Mouse (Mus musculus) hindbrain, embryonic 12.5 days (tissue): Measurements from ENCODE around the gene Igf1r. TPM values are rescaled to one million over a fixed set of nuclear protein-coding genes. Genes with fewer than 3 reads are reported as not detected.

Source experiments
- ATAC-seq: fragments of 200-750 bp; cut with Nextera tagmentation; 2 replicates; pipeline ENCODE4 v1.8.0; 2017; ENCODE audit warnings: moderate TSS enrichment; ENCODE audit not compliant: low FRiP score
- H3K27ac ChIP-seq: fragments of 300-500 bp; sonication (generic); 2 replicates; pipeline ENCODE4 v1.5.1; 2016; ENCODE audit warnings: mild to moderate bottlenecking
- H3K27me3 ChIP-seq: fragments of 300-500 bp; sonication (generic); 2 replicates; pipeline ENCODE4 v1.6.1; 2016; ENCODE audit warnings: mild to moderate bottlenecking
- H3K36me3 ChIP-seq: fragments of 300-500 bp; sonication (generic); 2 replicates; pipeline ENCODE4 v1.6.1; 2016; ENCODE audit warnings: mild to moderate bottlenecking
- H3K4me1 ChIP-seq: fragments of 300-500 bp; sonication (generic); 2 replicates; pipeline ENCODE4 v1.6.1; 2016
- H3K4me2 ChIP-seq: fragments of 300-500 bp; sonication (generic); replicated peaks from 2 replicates; pipeline ENCODE4 v1.6.1; 2016; ENCODE audit warnings: mild to moderate bottlenecking
- H3K4me3 ChIP-seq: fragments of 300-500 bp; sonication (generic); 2 replicates; pipeline ENCODE4 v1.5.1; 2016; ENCODE audit warnings: mild to moderate bottlenecking
- H3K9ac ChIP-seq: fragments of 300-500 bp; sonication (generic); 2 replicates; pipeline ENCODE4 v1.6.1; 2016; ENCODE audit warnings: mild to moderate bottlenecking, moderate library complexity
- H3K9me3 ChIP-seq: fragments of 300-500 bp; sonication (generic); replicated peaks from 2 replicates; pipeline ENCODE4 v1.6.1; 2016; ENCODE audit warnings: mild to moderate bottlenecking
- WGBS: fragments of 180-500 bp; shearing (Covaris S2); methylation state at CpG from one replicate; pipeline ENCODE4 v1.1.7; 2016; 5-methylcytosine and 5-hydroxymethylcytosine counted together
- polyA plus RNA-seq: library from polyadenylated mRNA; unstranded; fragments of >200 nt; fragmentation: Nextera tagmentation; extraction: Ambion mirVana; gene quantifications from 2 replicates; pipeline ENCODE4 v1.2.1, GENCODE M21; 2016

Gene Igf1r
- polyA plus RNA-seq, 1 experiment from 2014 or later: 42.3 TPM

DNA sequence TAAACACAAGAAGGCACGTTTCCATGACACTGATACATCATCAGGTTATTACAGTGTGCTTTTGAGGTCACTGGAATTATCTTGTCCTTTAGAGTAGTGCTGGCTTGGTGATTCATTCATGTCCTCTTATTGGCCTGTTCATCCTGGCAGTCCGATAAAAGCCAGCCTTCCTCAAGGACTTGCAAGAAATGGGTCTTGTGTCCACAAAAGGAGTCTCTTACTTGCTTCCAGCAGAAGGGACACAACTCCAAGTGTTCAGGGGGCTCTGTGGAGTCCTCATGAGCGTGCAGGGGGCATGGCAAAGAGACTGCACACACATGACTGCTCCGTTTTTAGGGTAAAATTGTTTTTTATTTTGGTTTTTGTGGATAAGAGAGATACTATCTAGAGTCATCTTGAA is 83.9 kb downstream of the Igf1r start:
- Histone ChIP-seq H3K36me3 (no peaks in the 10 kb centered on the region), H3K27me3 (no peaks in the 10 kb centered on the region), H3K9me3 (no peaks in the 10 kb centered on the region), H3K27ac (no peak overlapping the region), H3K4me1 (0 out of 2 replicates have a peak, but pooled peaks cover 2% of the 10 kb centered on the region), H3K9ac (no peak overlapping the region), H3K4me3 (no peak overlapping the region), H3K4me2 (no peak overlapping the region)
- WGBS: 90% methylated on average over 4 of the region's 4 CpGs
- ATAC-seq: no peak

DNA sequence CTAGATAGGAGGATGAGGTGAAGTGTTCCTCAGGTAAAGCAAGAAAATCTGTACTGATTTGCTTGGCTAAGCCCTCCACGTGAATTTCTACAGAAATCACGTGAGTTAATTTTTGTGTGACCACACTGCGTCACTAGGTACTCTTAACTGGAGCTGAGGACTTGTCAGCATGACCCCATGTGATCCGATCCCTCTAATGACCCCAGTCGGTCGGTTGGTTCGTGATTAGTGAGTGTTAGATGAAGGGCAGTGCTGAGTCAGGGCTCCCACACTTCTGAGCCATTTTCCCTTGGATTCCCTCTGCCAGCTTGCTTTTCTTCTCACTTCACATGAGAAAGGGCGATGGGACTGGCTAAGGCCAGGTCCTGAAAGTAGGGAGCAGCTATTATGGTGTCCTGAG is 86.2 kb downstream of the Igf1r start:
- no peak overlapping the region for H3K9ac ChIP-seq
- H3K4me1 ChIP-seq: 0 out of 2 replicates have a peak, but pooled peaks cover 2% of the 10 kb centered on the region
- no peak overlapping the region for H3K27ac ChIP-seq
- WGBS: 69% methylated on average over 8 of the region's 8 CpGs
- H3K4me2 ChIP-seq: no peak overlapping the region
- no peaks in the 10 kb centered on the region for H3K9me3 ChIP-seq
- H3K27me3 ChIP-seq: no peaks in the 10 kb centered on the region
- H3K4me3 ChIP-seq: no peak overlapping the region
- H3K36me3 ChIP-seq: no peaks in the 10 kb centered on the region
- ATAC-seq: no peak

GRCm38 (mm10) chr7:68039550-68039949 is 86.9 kb downstream of the Igf1r start:
- no peaks in the 10 kb centered on the region for H3K27me3 ChIP-seq
- no peak overlapping the region for H3K4me3 ChIP-seq
- 76% methylated on average over 2 of the region's 2 CpGs for WGBS
- no peak overlapping the region for H3K4me2 ChIP-seq
- no peaks in the 10 kb centered on the region for H3K9me3 ChIP-seq
- ATAC-seq: no peak
- 0 out of 2 replicates have a peak, but pooled peaks cover 2% of the 10 kb centered on the region for H3K4me1 ChIP-seq
- no peak overlapping the region for H3K9ac ChIP-seq
- H3K27ac ChIP-seq: no peak overlapping the region
- no peaks in the 10 kb centered on the region for H3K36me3 ChIP-seq

DNA sequence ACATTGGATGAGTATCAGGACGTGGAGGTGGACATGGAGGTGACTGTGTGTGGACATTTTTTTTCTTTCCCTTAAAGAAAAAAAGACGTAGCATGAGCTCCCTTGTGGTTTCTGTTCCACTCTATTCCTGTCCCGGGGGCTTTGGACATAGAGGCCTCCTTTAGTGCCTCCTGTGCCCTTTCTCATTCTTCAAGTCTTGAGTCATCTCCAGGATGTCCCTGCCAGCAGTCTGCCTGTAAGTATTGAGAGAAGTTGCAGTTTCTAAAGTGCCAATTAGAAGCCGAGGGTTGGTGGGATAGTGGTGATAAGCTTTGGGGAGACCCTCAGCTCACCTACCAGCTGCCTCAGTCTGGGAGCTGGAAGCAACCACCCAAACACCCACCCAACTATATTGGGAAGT is 92.0 kb downstream of the Igf1r start:
- 77% methylated on average over 4 of the region's 4 CpGs for WGBS

DNA sequence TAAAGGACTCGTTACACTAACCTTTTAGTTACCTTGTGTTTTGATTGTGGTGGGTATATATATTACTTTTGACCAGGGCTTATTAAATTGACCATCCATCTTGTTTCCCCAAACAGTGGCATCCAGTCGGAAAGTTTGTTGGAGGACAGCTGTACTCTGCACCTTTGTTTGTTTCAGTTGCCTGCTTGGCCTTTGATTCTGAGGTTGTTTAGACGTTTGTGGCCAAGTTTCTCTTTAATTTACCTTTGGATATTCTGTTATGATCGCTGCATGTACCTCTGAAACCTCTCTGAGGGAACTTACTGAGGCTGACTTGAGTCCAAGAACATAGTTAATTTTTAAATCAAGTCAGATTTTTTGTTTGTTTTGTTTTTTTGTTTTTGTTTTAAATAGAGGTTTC is 94.5 kb downstream of the Igf1r start:
- Histone ChIP-seq H3K27me3 (no peaks in the 10 kb centered on the region), H3K9me3 (no peaks in the 10 kb centered on the region), H3K4me3 (no peak overlapping the region), H3K36me3 (no peaks in the 10 kb centered on the region), H3K27ac (no peak overlapping the region), H3K9ac (no peak overlapping the region), H3K4me2 (no peak overlapping the region), H3K4me1 (peaks cover 7% of the 10 kb centered on the region)
- WGBS: 85% methylated on average over 4 of the region's 4 CpGs
- ATAC-seq: no peak

More for the DNA sequence above, 92.0 kb downstream of the Igf1r start:
- Histone ChIP-seq H3K9me3 (no peaks in the 10 kb centered on the region), H3K27ac (no peak overlapping the region), H3K27me3 (no peaks in the 10 kb centered on the region), H3K4me1 (peaks cover 7% of the 10 kb centered on the region), H3K9ac (no peak overlapping the region), H3K4me3 (no peak overlapping the region), H3K36me3 (no peaks in the 10 kb centered on the region), H3K4me2 (no peak overlapping the region)
- no peak for ATAC-seq

GRCm38 (mm10) chr7:68048532-68048931 is 95.9 kb downstream of the Igf1r start:
- H3K4me3 ChIP-seq: no peak overlapping the region

GRCm38 (mm10) chr7:68049048-68049447 is 96.4 kb downstream of the Igf1r start:
- Histone ChIP-seq H3K4me3 (no peak overlapping the region), H3K4me1 (peaks cover 14% of the 10 kb centered on the region), H3K27me3 (no peaks in the 10 kb centered on the region), H3K9me3 (no peaks in the 10 kb centered on the region), H3K4me2 (no peak overlapping the region), H3K9ac (no peak overlapping the region), H3K36me3 (no peaks in the 10 kb centered on the region), H3K27ac (no peak overlapping the region)
- WGBS: 83% methylated on average over 7 of the region's 7 CpGs
- no peak for ATAC-seq

More at GRCm38 (mm10) chr7:68048532-68048931, 95.9 kb downstream of the Igf1r start:
- no peaks in the 10 kb centered on the region for H3K9me3 ChIP-seq
- no peaks in the 10 kb centered on the region for H3K36me3 ChIP-seq
- no peak overlapping the region for H3K9ac ChIP-seq
- H3K27me3 ChIP-seq: no peaks in the 10 kb centered on the region
- 93% methylated on average over 4 of the region's 4 CpGs for WGBS
- no peak for ATAC-seq
- no peak overlapping the region for H3K27ac ChIP-seq
- no peak overlapping the region for H3K4me2 ChIP-seq
- peaks cover 9% of the 10 kb centered on the region for H3K4me1 ChIP-seq

- H3K4me2 ChIP-seq: no peak overlapping the region
- H3K27me3 ChIP-seq: no peaks in the 10 kb centered on the region
- 82% methylated on average over 10 of the region's 10 CpGs for WGBS
- H3K4me1 ChIP-seq: peaks cover 21% of the 10 kb centered on the region
- no peak overlapping the region for H3K9ac ChIP-seq
- H3K27ac ChIP-seq: no peak overlapping the region
- no peak overlapping the region for H3K4me3 ChIP-seq
- ATAC-seq: no peak
- H3K9me3 ChIP-seq: no peaks in the 10 kb centered on the region
- no peaks in the 10 kb centered on the region for H3K36me3 ChIP-seq
These were observed 100.5 kb downstream of the Igf1r start for GRCm38 (mm10) chr7:68053002-68053624.

DNA sequence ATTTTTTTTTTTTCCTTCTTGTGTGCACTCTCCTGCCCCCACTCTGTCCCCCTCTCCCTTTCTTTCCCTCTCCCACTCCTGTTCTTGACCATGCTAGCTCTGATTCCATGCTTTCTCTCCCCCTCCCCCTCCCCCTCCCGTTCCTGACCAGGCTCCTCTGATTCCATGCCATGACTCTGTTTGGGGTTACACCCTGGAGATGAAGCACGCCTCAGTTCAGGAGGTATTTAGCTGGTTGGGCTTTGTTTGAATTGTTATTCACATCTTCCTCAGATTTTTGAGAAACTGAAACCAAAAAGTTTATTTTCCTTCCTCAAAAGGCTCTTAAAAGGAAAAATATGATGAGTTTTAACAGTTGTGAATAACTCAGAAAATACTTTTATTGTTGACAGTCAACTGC is 101.9 kb downstream of the Igf1r start:
- WGBS: 73% methylated on average over 2 of the region's 2 CpGs
- H3K27ac ChIP-seq: no peak overlapping the region
- H3K4me3 ChIP-seq: no peak overlapping the region
- H3K9ac ChIP-seq: no peak overlapping the region
- H3K4me2 ChIP-seq: no peak overlapping the region
- no peaks in the 10 kb centered on the region for H3K27me3 ChIP-seq
- H3K4me1 ChIP-seq: peaks cover 14% of the 10 kb centered on the region
- no peaks in the 10 kb centered on the region for H3K36me3 ChIP-seq
- H3K9me3 ChIP-seq: no peaks in the 10 kb centered on the region
- ATAC-seq: no peak

DNA sequence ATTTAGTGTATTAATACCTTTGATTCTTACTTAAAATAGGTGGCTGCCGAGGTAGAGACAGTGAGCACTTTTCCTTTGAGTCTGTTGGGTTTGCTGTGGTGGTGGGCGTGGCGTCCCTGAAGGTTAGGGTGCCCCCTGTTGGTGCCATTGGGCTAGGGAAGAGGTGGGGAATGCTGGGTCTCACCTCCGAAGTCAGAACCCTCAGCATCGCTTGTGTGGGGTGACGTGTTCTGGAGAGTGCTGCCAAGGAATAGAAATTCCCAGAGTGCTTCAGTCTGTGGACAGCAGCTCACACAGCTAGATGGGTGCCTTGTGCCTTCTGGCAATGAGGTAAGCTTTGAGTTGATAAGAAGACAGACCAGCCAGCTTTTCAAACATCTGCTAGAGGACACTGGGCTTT is 102.3 kb downstream of the Igf1r start:
- H3K4me2 ChIP-seq: no peak overlapping the region
- H3K27ac ChIP-seq: no peak overlapping the region
- no peaks in the 10 kb centered on the region for H3K36me3 ChIP-seq
- no peak overlapping the region for H3K4me3 ChIP-seq
- H3K4me1 ChIP-seq: peaks cover 14% of the 10 kb centered on the region
- no peak overlapping the region for H3K9ac ChIP-seq
- H3K27me3 ChIP-seq: no peaks in the 10 kb centered on the region
- no peak for ATAC-seq
- WGBS: 90% methylated on average over 6 of the region's 6 CpGs
- H3K9me3 ChIP-seq: no peaks in the 10 kb centered on the region

GRCm38 (mm10) chr7:68057010-68057409 is 104.4 kb downstream of the Igf1r start:
- H3K27ac ChIP-seq: no peak overlapping the region
- no peak overlapping the region for H3K9ac ChIP-seq
- 82% methylated on average over 3 of the region's 3 CpGs for WGBS
- no peak overlapping the region for H3K4me2 ChIP-seq
- no peak for ATAC-seq
- no peak overlapping the region for H3K4me3 ChIP-seq
- no peaks in the 10 kb centered on the region for H3K27me3 ChIP-seq
- peaks cover 21% of the 10 kb centered on the region for H3K4me1 ChIP-seq
- H3K36me3 ChIP-seq: no peaks in the 10 kb centered on the region
- H3K9me3 ChIP-seq: no peaks in the 10 kb centered on the region

DNA sequence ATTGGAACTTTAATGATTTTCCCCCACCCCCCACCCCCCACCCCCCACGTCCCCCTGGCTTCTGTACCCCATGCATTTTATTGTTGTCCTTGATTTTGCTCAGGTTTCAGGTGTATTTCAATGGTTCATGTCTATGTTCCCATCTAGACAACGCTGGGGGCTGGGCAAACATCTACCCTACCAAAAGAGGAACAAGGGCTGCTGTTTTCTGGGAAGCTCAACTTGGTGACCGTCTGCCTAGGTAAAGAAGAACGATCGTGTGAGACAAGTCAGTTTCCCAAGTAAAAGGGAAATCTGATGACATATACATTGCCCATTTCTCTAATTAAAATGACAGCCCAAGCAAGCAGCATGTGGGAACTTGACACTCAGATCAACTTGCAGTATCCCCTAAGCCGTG is 107.1 kb downstream of the Igf1r start:
- no peak overlapping the region for H3K27ac ChIP-seq
- H3K36me3 ChIP-seq: no peaks in the 10 kb centered on the region
- 86% methylated on average over 6 of the region's 6 CpGs for WGBS
- H3K9ac ChIP-seq: no peak overlapping the region
- no peaks in the 10 kb centered on the region for H3K9me3 ChIP-seq
- no peak overlapping the region for H3K4me2 ChIP-seq
- no peak overlapping the region for H3K4me3 ChIP-seq
- ATAC-seq: no peak
- H3K4me1 ChIP-seq: peaks cover 39% of the 10 kb centered on the region
- no peaks in the 10 kb centered on the region for H3K27me3 ChIP-seq

DNA sequence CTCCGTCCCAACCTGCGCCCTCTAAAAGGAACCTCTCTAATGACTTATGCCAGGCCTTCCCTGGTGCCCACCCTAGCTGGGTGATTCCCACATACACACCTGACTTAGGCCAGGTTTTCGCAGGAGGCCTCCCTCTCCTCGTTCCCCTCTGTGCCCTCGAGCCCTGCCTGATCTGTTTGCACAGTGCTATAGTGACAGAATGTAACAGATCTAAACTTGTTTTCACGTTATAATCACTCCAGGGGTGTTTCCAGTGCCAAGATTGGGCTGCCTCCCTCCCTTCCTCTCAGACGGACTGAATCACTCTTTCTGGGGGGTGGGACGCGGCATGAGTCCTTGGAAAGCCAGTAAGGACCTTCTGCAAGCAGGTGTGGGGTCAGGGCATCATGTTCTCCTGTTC is 108.8 kb downstream of the Igf1r start:
- Histone ChIP-seq H3K4me1 (peaks cover 42% of the 10 kb centered on the region), H3K36me3 (no peaks in the 10 kb centered on the region), H3K9me3 (no peaks in the 10 kb centered on the region), H3K9ac (no peak overlapping the region), H3K4me3 (no peak overlapping the region), H3K27me3 (no peaks in the 10 kb centered on the region), H3K27ac (no peak overlapping the region), H3K4me2 (no peak overlapping the region)
- ATAC-seq: no peak
- 80% methylated on average over 9 of the region's 9 CpGs for WGBS
